Mouse (Mus musculus) intestine, postnatal 0 days (tissue): Measurements from ENCODE around the gene Eif4g3. TPM values are rescaled to one million over a fixed set of nuclear protein-coding genes. Genes with fewer than 3 reads are reported as not detected.

ENCODE experiments used
- ATAC-seq: fragments of 200-750 bp; cut with Nextera tagmentation; 2 replicates; pipeline ENCODE4 v1.8.0; 2017; ENCODE audit warnings: mild to moderate bottlenecking, moderate TSS enrichment, moderate library complexity
- H3K27ac ChIP-seq: fragments of 300-500 bp; sonication (generic); 2 replicates; pipeline ENCODE4 v1.5.1; 2014; ENCODE audit warnings: mild to moderate bottlenecking, low read depth, low read length, moderate library complexity
- H3K27me3 ChIP-seq: fragments of 300-500 bp; sonication (generic); replicated peaks from 2 replicates; pipeline ENCODE4 v1.6.1; 2014; ENCODE audit warnings: low read length, mixed read lengths; ENCODE audit not compliant: control insufficient read depth, insufficient read depth
- H3K36me3 ChIP-seq: fragments of 300-500 bp; sonication (generic); 2 replicates; pipeline ENCODE4 v1.6.1; 2014; ENCODE audit warnings: mild to moderate bottlenecking, moderate library complexity; ENCODE audit not compliant: control insufficient read depth, insufficient read depth
- H3K4me1 ChIP-seq: fragments of 300-500 bp; sonication (generic); replicated peaks from 2 replicates; pipeline ENCODE4 v1.6.1; 2014; ENCODE audit warnings: antibody characterized with exemption, low read length, mixed read lengths; ENCODE audit not compliant: control insufficient read depth, insufficient read depth
- H3K4me2 ChIP-seq: fragments of 300-500 bp; sonication (generic); replicated peaks from 2 replicates; pipeline ENCODE4 v1.6.1; 2014; ENCODE audit warnings: low read depth, mild to moderate bottlenecking, moderate library complexity
- H3K4me3 ChIP-seq: fragments of 300-500 bp; sonication (generic); 2 replicates; pipeline ENCODE4 v1.5.1; 2014; ENCODE audit warnings: low read depth, low read length
- H3K9ac ChIP-seq: fragments of 300-500 bp; sonication (generic); 2 replicates; pipeline ENCODE4 v1.6.1; 2014; ENCODE audit warnings: mild to moderate bottlenecking, low read depth, low read length
- H3K9me3 ChIP-seq: fragments of 300-500 bp; sonication (generic); 2 replicates; pipeline ENCODE4 v1.6.1; 2016; ENCODE audit warnings: mixed run types; ENCODE audit not compliant: control insufficient read depth
- CTCF ChIP-seq: sonication (generic); IDR thresholded peaks from 2 replicates; pipeline ENCODE4 v1.5.1; 2016; ENCODE audit warnings: low read depth, mild to moderate bottlenecking, control low read depth, antibody characterized with exemption, moderate library complexity
- WGBS: fragments of 180-500 bp; shearing (Covaris S2); extraction: QIAGEN DNeasy Blood & Tissue Kit; methylation state at CpG from one replicate; pipeline ENCODE4 v1.1.7; 2014; 5-methylcytosine and 5-hydroxymethylcytosine counted together
- polyA plus RNA-seq: library from polyadenylated mRNA; unstranded; fragments of >200 nt; fragmentation: Nextera tagmentation; extraction: Ambion mirVana; gene quantifications from 2 replicates; pipeline ENCODE4 v1.2.1, GENCODE M21; 2015

The Eif4g3 gene
- polyA plus RNA-seq, 1 experiment from 2014 or later = 11.9 TPM

DNA sequence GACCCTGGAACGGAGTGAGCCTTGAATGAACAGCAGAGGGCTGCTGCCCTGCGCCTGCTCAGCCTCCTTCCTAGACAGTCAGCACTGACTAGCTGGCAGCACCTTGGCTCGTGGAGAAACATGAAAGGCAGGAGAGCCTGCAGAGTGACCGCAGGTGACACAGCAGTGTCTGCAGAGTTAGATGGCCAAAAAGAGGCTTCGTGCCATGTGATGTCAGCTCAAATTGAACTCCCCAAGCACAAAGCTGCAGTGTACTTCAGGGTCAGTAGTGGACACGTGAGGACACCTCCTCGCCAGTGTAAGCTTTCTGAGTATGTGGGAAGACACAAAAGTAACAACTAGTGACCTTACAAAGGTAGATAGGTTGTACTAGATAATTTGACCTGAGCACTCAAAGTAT lies 193.1 kb downstream of the Eif4g3 start:
- Histone ChIP-seq H3K4me2 (no peak overlapping the region), H3K27ac (no peak overlapping the region), H3K27me3 (no peaks in the 10 kb centered on the region), H3K36me3 (peaks cover 82% of the 10 kb centered on the region), H3K4me1 (no peaks in the 10 kb centered on the region), H3K4me3 (no peak overlapping the region), H3K9ac (no peak overlapping the region), H3K9me3 (no peaks in the 10 kb centered on the region)
- no peak for TF ChIP-seq CTCF
- no peak for ATAC-seq
- 92% methylated on average over 7 of the region's 7 CpGs for WGBS

DNA sequence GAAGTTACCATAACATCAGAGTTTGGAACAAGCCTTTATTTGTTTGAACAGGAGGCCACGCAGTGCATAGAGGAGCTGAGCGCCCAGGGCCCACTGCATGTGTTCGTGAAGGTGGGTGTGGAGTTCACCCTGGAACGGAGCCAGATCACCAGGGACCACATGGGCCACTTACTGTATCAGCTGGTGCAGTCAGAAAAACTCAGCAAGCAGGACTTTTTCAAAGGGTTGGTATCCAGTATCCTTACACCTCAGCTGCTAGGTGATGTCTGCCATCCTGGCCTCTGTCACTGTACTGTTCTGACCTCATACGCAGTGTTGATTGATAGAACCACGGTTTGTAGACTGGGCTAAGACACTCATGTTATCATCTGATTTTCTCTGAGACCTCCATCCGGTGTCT lies 195.2 kb downstream of the Eif4g3 start:
- ATAC-seq = no peak
- no peak overlapping the region for H3K4me3 ChIP-seq
- TF ChIP-seq CTCF = no peak
- 81% methylated on average over 7 of the region's 7 CpGs for WGBS
- no peaks in the 10 kb centered on the region for H3K9me3 ChIP-seq
- peaks cover 87% of the 10 kb centered on the region for H3K36me3 ChIP-seq
- no peak overlapping the region for H3K9ac ChIP-seq
- no peak overlapping the region for H3K27ac ChIP-seq
- H3K4me2 ChIP-seq = no peak overlapping the region
- H3K27me3 ChIP-seq = no peaks in the 10 kb centered on the region
- no peaks in the 10 kb centered on the region for H3K4me1 ChIP-seq

DNA sequence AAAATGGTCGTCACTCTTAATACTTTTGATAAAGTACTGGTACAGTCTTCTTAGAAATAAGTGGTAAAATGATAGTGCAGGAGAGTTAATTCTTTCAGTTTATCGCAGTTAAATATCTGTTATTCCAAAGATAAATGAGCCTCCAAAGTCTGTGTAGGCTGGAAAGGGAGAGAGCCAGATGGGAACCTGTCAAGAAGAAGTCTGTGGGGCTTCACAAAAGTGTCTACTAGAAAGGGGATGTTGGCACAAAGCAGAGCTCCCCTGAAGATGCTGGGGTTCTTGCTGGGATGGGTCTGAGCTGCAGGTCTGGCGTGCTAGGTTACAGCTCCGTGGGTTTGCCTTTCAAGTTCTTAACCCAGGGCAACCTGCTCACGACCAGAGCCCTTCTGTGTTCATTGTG lies 199.7 kb downstream of the Eif4g3 start:
- no peak for TF ChIP-seq CTCF
- no peaks in the 10 kb centered on the region for H3K4me1 ChIP-seq
- no peak overlapping the region for H3K4me2 ChIP-seq
- whole genome bisulfite sequencing = 87% methylated on average over 5 of the region's 5 CpGs
- no peak overlapping the region for H3K9ac ChIP-seq
- no peak overlapping the region for H3K27ac ChIP-seq
- ATAC-seq = no peak
- no peaks in the 10 kb centered on the region for H3K27me3 ChIP-seq
- H3K9me3 ChIP-seq = no peaks in the 10 kb centered on the region
- peaks cover 90% of the 10 kb centered on the region for H3K36me3 ChIP-seq
- H3K4me3 ChIP-seq = no peak overlapping the region

DNA sequence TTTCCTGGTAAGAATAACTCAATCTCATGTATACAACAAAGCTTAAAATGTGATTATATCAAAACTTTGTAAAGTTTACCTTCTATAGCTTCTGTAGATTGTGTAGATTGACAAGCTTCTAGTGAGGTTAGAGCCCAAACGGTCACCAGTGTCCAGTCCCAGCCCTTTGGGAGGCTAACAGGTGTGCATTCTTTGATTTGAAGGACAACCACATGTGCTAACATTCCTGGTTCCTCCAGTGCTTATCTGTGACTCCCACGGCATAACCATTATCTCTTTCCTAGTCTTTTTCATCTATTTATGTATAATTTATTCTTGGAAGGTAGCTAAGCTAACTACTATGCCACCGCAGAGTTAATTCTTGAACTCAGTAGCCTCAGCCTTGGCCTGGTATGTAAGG lies 207.9 kb downstream of the Eif4g3 start:
- no peak overlapping the region for H3K4me3 ChIP-seq
- WGBS = 83% methylated on average over 3 of the region's 3 CpGs
- no peaks in the 10 kb centered on the region for H3K4me1 ChIP-seq
- H3K27me3 ChIP-seq = no peaks in the 10 kb centered on the region
- TF ChIP-seq CTCF = no peak
- no peak for ATAC-seq
- H3K9ac ChIP-seq = no peak overlapping the region
- no peak overlapping the region for H3K4me2 ChIP-seq
- no peaks in the 10 kb centered on the region for H3K9me3 ChIP-seq
- peaks cover 79% of the 10 kb centered on the region for H3K36me3 ChIP-seq
- no peak overlapping the region for H3K27ac ChIP-seq

DNA sequence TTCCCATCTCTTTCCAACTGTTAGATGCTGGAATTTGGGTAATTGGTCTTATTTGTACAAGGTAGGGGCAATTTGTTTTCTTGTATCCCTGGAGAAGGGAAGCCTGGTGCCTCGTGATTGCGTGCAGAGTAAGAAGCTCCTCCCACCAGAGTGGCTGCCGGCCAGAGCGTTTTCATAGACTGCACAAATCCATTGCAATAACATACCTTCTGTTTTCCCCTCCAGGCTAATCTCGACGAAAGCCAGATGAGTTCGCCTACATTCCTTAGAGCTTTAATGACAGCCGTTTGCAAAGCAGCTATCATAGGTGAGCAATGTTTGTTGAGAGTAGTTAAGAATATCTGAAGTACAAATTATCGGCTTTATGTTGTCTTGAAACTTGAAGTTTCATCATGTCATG lies 208.9 kb downstream of the Eif4g3 start:
- Histone ChIP-seq H3K4me2 (no peak overlapping the region), H3K27ac (no peak overlapping the region), H3K4me3 (no peak overlapping the region), H3K27me3 (no peaks in the 10 kb centered on the region), H3K9ac (no peak overlapping the region), H3K4me1 (no peaks in the 10 kb centered on the region), H3K36me3 (peaks cover 72% of the 10 kb centered on the region), H3K9me3 (no peaks in the 10 kb centered on the region)
- no peak for TF ChIP-seq CTCF
- ATAC-seq = no peak
- 53% methylated on average over 9 of the region's 9 CpGs for WGBS

DNA sequence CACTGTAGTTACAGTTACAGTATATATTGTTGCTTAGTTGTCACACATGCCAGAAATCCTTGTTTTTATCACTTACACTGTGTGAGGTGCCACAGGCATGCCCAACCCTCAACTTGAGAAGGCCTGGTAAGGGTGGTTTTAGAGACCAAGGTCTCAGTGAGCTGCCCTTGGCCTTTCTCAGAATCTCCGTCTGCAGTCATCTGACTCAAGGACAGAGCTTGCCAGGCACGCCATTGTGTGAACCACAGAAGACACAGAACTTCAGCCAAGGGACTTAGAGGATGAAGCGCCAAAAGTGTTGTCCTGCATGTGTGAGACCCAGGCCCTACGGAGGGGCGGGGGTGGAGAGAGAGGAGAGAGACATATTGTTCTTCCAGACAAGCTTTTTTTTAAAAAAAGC lies 217.3 kb downstream of the Eif4g3 start:
- no peak overlapping the region for H3K4me2 ChIP-seq
- no peak overlapping the region for H3K4me3 ChIP-seq
- no peak for ATAC-seq
- H3K27ac ChIP-seq = no peak overlapping the region
- TF ChIP-seq CTCF = no peak
- no peaks in the 10 kb centered on the region for H3K4me1 ChIP-seq
- peaks cover 28% of the 10 kb centered on the region for H3K36me3 ChIP-seq
- H3K27me3 ChIP-seq = no peaks in the 10 kb centered on the region
- H3K9me3 ChIP-seq = no peaks in the 10 kb centered on the region
- WGBS = 90% methylated on average over 5 of the region's 5 CpGs
- no peak overlapping the region for H3K9ac ChIP-seq

DNA sequence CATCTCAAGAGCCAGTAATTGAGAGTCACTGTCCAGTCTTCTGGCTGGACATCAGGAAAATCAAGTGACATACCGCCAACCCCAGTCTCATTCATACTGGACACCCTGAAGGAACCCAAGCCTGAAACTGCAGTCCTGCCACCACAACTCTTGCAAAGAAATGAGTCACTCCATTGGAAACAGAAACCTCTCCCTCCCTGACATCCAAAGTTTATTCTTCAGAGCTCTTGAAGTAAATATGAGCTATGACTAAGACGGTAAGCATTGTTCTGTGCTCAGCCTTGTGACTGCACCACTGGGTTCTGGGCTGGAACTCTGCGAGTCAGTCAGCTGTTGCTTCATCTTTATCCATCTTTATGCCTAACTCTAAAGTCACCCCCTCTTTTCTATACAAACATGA lies 221.0 kb downstream of the Eif4g3 start:
- no peak overlapping the region for H3K4me2 ChIP-seq
- H3K4me1 ChIP-seq = peaks cover 11% of the 10 kb centered on the region; the same call in 1 of the 2 replicates
- no peaks in the 10 kb centered on the region for H3K27me3 ChIP-seq
- H3K4me3 ChIP-seq = no peak overlapping the region
- H3K9ac ChIP-seq = no peak overlapping the region
- WGBS = 56% methylated on average over 3 of the region's 3 CpGs
- no peak for TF ChIP-seq CTCF
- no peaks in the 10 kb centered on the region for H3K9me3 ChIP-seq
- no peak overlapping the region for H3K27ac ChIP-seq
- H3K36me3 ChIP-seq = peaks cover 6% of the 10 kb centered on the region; the same call in 1 of the 2 replicates
- no peak for ATAC-seq
